Mouse (Mus musculus) heart, embryonic 11.5 days (tissue): ENCODE data around the gene Prrxl1. TPM values are rescaled to one million over a fixed set of nuclear protein-coding genes. Genes with fewer than 3 reads are reported as not detected.

Experiments used
- ATAC-seq: fragments of 200-750 bp; cut with Nextera tagmentation; replicated peaks from 2 replicates; pipeline ENCODE4 v1.8.0; 2017; ENCODE audit warnings: moderate library complexity; ENCODE audit not compliant: insufficient number of reproducible peaks, low FRiP score, low TSS enrichment
- H3K27ac ChIP-seq: fragments of 300-500 bp; sonication (generic); 2 replicates; pipeline ENCODE4 v1.5.1; 2014; ENCODE audit warnings: mild to moderate bottlenecking, low read depth, low read length
- H3K27me3 ChIP-seq: fragments of 300-500 bp; sonication (generic); 2 replicates; pipeline ENCODE4 v1.6.1; 2014; ENCODE audit warnings: mild to moderate bottlenecking, low read length, mixed read lengths; ENCODE audit not compliant: control insufficient read depth, insufficient read depth
- H3K36me3 ChIP-seq: fragments of 300-500 bp; sonication (generic); 2 replicates; pipeline ENCODE4 v1.6.1; 2014; ENCODE audit warnings: mild to moderate bottlenecking, low read length, moderate library complexity, mixed read lengths; ENCODE audit not compliant: control insufficient read depth, insufficient read depth
- H3K4me1 ChIP-seq: fragments of 300-500 bp; sonication (generic); 2 replicates; pipeline ENCODE4 v1.6.1; 2014; ENCODE audit warnings: low read length; ENCODE audit not compliant: control insufficient read depth, insufficient read depth
- H3K4me2 ChIP-seq: fragments of 300-500 bp; sonication (generic); 2 replicates; pipeline ENCODE4 v1.6.1; 2014; ENCODE audit warnings: mild to moderate bottlenecking, moderate library complexity
- H3K4me3 ChIP-seq: fragments of 300-500 bp; sonication (generic); 2 replicates; pipeline ENCODE4 v1.5.1; 2014; ENCODE audit warnings: low read depth, low read length
- H3K9ac ChIP-seq: fragments of 300-500 bp; sonication (generic); 2 replicates; pipeline ENCODE4 v1.6.1; 2014; ENCODE audit warnings: mild to moderate bottlenecking, low read depth, low read length, moderate library complexity
- H3K9me3 ChIP-seq: fragments of 300-500 bp; sonication (generic); replicated peaks from 2 replicates; pipeline ENCODE4 v1.6.1; 2016; ENCODE audit warnings: low read length; ENCODE audit not compliant: control insufficient read depth
- WGBS: fragments of 180-500 bp; shearing (Covaris S2); extraction: QIAGEN DNeasy Blood & Tissue Kit; methylation state at CpG from one replicate; pipeline ENCODE4 v1.1.7; 2014; ENCODE audit not compliant: insufficient replicate concordance; 5-methylcytosine and 5-hydroxymethylcytosine counted together
- polyA plus RNA-seq: library from polyadenylated mRNA; unstranded; fragments of >200 nt; fragmentation: Nextera tagmentation; extraction: Ambion mirVana; gene quantifications from 2 replicates; pipeline ENCODE4 v1.2.1, GENCODE M21; 2014

The Prrxl1 gene
- polyA plus RNA-seq: not detected in 2 replicates

DNA sequence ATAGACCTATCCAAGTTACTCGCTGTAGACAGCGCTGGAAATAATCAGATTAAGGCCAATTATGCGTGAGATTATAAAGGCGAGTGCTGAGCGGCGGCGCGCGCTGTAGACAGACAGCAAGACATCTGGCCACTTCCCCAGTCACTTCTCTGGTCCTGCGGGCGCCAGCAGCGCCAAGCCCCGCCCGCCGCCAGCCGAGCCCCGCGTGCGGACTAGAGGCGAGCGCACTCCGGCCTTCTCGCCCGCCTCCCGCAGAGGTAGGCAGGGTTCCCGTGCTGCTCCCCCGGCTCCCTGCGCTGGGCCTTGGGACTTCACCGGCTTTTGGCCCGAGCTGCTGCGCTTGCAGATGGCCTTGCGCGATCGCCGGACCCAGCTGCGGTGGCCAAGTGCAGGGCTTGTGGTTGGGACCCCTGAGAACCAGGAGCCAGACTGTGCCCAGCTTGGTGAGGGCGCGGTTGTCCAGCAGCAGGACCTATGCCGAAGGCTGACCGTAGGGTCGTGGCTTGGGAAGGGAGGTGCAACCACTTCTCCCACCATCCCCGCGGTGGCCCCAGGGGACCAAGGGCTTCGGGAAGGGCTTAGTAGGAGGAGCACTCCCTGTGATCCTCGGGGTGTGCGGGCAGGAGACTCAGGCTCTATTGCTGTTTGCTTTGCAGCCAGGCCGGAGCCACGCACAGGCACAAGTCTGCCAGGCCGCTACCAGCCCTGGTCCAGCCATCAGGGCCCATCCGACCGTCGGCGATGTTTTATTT is at the start of gene Prrxl1:
Gene Prrxl1 (plus strand): TSS at position 118 of the 752 bp plus-strand sequence.
- Histone ChIP-seq H3K4me3 (peak within 1 kb of the TSS; percentile 29), H3K4me1 (peaks cover 5% of the 10 kb centered on the region; the same call in 1 of the 2 replicates), H3K27me3 (peaks cover 94% of the 10 kb centered on the region), H3K9me3 (no peaks in the 10 kb centered on the region), H3K4me2 (peak within 1 kb of the TSS; percentile 52), H3K9ac (no peak within 1 kb of the TSS), H3K36me3 (no peaks in the 10 kb centered on the region), H3K27ac (no peak within 1 kb of the TSS)
- WGBS: under 1% methylated on average over 53 of the region's 53 CpGs
- no peak for ATAC-seq

DNA sequence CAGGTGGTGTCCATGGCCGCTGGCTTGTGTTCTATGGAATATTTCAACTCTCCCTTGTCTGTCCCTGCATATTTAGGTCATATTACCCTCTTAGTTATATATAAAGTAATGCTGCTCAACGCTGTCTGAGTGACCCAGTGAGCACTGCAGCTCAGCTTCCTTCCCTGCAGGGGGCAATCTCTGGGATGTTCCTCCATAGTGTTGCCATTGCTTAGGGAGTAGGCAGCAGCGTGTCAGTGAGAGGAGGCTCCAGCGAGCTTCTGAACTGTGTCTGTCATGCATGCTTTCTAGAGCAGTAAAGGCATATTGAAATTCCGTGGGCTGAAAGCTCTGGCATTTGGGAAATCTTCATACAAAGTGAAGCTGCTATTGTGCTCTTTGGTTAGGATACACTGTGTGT is 47.4 kb upstream of the Prrxl1 start:
- Histone ChIP-seq H3K9ac (no peak overlapping the region), H3K4me2 (no peak overlapping the region), H3K4me1 (no peaks in the 10 kb centered on the region), H3K36me3 (peaks cover 6% of the 10 kb centered on the region), H3K9me3 (no peaks in the 10 kb centered on the region), H3K4me3 (no peak overlapping the region), H3K27me3 (no peaks in the 10 kb centered on the region), H3K27ac (no peak overlapping the region)
- 77% methylated on average over 5 of the region's 5 CpGs for WGBS
- no peak for ATAC-seq

DNA sequence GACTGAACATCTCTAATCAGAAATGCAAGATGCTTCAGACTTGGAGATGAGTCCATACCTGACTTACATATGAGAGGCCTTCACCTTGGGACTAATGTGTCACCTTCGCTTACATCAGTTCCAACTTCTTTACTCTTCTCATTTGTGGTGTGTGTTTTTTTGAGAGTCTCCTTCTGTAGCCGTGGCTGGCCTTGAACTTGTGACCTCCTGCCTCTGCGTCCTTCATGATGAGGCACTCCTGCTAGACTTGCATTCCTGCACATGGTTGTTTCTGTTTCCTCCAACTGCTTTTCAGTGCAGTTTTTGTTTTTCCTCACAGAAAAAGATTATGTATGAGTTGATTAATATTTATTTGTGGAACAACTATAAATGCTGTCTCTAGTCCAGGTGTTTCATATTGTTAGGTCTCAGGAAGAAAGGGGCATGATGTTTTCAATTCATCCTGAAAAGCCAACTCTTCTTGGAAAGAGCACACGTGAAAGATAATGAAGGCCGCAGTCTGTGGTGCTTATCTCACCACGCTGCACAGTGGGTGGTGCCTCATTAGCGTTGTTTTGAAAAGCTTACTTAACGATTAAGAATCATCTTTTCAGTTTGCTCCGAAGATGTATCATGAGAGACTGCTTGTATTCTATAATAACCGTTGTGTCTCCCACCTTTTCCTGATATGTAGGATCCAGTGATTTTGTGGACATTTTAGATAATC is 45.9 kb upstream of the Prrxl1 start:
- peaks cover 9% of the 10 kb centered on the region for H3K36me3 ChIP-seq
- WGBS: 73% methylated on average over 10 of the region's 10 CpGs
- no peak for ATAC-seq
- H3K4me3 ChIP-seq: no peak overlapping the region
- H3K9ac ChIP-seq: no peak overlapping the region
- H3K27me3 ChIP-seq: no peaks in the 10 kb centered on the region
- no peaks in the 10 kb centered on the region for H3K9me3 ChIP-seq
- H3K4me2 ChIP-seq: no peak overlapping the region
- no peak overlapping the region for H3K27ac ChIP-seq
- H3K4me1 ChIP-seq: no peaks in the 10 kb centered on the region

DNA sequence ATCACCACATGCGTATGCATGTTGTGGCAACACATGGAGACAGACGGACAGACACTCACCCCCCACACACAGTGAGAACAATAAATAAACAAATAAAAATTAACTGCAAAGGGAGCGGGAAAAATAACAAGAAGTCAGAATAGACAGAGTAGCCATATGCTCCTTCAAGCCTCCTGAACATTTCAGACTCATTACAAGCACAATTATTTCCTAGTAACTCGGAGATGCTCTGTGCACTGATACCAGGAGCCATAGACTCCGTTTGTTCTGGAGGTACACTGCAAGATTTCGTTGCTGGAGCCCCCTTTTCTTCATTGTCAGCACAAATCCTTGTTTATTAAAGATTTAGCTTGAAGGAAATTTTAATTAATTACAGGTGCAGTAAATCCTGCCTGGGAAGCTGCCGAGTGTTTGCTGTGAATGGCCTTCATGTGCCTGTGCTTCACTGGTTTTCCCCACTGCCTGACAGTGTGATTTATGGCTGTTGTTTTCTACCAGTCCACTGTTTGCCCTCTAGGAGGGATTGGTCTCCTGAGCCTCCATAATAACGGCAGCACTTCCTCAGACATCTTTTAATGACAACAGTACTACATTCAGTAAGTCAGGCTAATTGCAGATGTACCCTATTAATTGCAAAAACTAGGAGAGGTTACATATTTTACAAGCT is 44.2 kb upstream of the Prrxl1 start:
- no peak for ATAC-seq
- no peak overlapping the region for H3K9ac ChIP-seq
- 75% methylated on average over 8 of the region's 8 CpGs for WGBS
- H3K4me1 ChIP-seq: no peaks in the 10 kb centered on the region
- H3K27ac ChIP-seq: no peak overlapping the region
- H3K4me2 ChIP-seq: no peak overlapping the region
- no peaks in the 10 kb centered on the region for H3K9me3 ChIP-seq
- no peaks in the 10 kb centered on the region for H3K27me3 ChIP-seq
- no peak overlapping the region for H3K4me3 ChIP-seq
- H3K36me3 ChIP-seq: peaks cover 9% of the 10 kb centered on the region

DNA sequence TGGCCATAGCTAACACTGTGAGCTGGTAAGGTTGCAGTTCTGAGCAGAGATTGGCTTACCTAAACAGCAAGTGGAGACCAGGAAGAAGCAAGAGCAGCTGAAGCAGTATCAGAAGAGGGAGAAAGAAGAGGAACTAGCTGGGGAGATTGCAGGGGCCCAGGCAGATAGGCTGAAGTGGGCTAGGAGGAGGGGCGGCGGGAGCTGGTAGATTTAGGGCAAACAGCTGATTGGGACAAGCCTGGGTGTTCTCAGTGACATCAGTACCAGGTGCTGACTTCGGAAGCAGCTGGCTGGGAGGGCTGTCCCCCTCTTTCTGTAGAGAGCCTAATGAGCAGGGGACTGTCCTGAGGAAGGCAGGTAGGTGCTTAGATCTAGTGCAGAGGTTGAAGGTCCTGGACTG is 37.8 kb upstream of the Prrxl1 start:
- WGBS: 81% methylated on average over 3 of the region's 3 CpGs
- ATAC-seq: no peak
- no peaks in the 10 kb centered on the region for H3K4me1 ChIP-seq

DNA sequence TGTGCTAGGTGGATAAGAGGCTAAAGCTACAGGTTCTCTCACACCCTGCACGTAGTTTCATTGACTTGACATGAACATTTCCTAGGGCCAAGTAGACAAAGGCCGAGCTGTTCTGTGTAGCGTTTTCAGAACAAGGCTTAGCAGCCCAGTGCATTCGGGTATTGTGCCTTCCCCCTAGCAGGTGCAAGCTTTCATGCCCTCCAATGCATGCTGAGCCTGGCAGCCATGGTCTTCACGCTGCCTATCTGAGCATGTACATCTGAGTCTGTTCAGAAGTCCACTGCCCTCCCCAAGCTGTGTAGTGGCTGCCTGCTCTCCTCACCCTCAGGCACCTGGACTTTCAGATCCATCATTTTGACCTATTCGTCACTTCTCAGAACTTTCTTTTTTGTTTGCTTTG is 35.5 kb upstream of the Prrxl1 start:
- H3K9me3 ChIP-seq: no peaks in the 10 kb centered on the region
- no peak overlapping the region for H3K27ac ChIP-seq
- WGBS: 91% methylated on average over 6 of the region's 6 CpGs
- no peak for ATAC-seq
- no peak overlapping the region for H3K4me2 ChIP-seq
- peaks cover 27% of the 10 kb centered on the region for H3K36me3 ChIP-seq
- H3K4me1 ChIP-seq: no peaks in the 10 kb centered on the region
- no peak overlapping the region for H3K9ac ChIP-seq
- H3K4me3 ChIP-seq: no peak overlapping the region
- H3K27me3 ChIP-seq: no peaks in the 10 kb centered on the region

More for the DNA sequence above, 37.8 kb upstream of the Prrxl1 start:
- no peak overlapping the region for H3K9ac ChIP-seq
- no peak overlapping the region for H3K27ac ChIP-seq
- no peaks in the 10 kb centered on the region for H3K27me3 ChIP-seq
- no peak overlapping the region for H3K4me2 ChIP-seq
- H3K4me3 ChIP-seq: no peak overlapping the region
- H3K36me3 ChIP-seq: peaks cover 16% of the 10 kb centered on the region
- no peaks in the 10 kb centered on the region for H3K9me3 ChIP-seq

DNA sequence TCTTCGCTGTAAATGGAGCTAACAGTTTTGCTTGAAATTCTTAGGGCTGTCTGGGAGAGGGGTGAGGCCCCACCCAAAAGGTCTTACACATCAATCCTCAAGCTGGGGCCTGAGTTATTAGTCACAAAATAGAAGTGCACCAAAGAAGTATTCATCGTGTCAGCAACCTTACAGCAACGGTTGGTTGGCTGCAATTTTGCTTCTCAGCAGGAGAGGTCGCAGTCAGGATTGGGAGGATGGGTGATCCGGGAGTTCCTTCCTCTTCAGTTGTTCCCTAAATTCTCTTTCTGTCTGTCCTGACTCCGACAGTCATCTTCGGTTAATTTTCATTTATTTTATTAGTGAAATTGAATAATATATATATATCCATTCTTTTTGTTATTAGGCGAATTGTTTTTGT is 26.7 kb upstream of the Prrxl1 start:
- no peak overlapping the region for H3K4me3 ChIP-seq
- no peak overlapping the region for H3K9ac ChIP-seq
- no peaks in the 10 kb centered on the region for H3K27me3 ChIP-seq
- H3K4me2 ChIP-seq: no peak overlapping the region
- WGBS: 64% methylated on average over 8 of the region's 8 CpGs
- H3K9me3 ChIP-seq: no peaks in the 10 kb centered on the region
- H3K36me3 ChIP-seq: peaks cover 41% of the 10 kb centered on the region
- H3K4me1 ChIP-seq: no peaks in the 10 kb centered on the region
- no peak for ATAC-seq
- no peak overlapping the region for H3K27ac ChIP-seq

DNA sequence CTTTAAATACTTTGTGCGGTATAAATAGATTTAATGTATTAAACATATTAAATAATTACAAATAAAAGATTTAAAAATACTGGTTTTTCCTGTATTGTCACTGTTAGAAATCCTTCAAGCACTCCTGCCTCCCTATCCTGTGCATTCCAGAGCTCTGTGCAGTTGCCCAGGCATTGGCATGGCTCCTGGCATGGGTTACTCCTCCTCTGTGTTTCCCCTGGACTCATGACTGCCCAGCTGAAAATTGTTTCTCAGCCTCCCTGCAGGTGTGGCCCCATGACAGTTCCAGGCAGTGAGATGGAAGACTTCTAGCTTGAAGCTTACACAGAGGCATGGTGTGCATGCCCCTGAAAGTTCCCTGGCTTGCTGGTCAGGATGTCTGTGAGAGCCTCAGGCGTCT is 20.8 kb upstream of the Prrxl1 start:
- H3K4me3 ChIP-seq: no peak overlapping the region
- peaks cover 22% of the 10 kb centered on the region for H3K36me3 ChIP-seq
- ATAC-seq: no peak
- H3K27ac ChIP-seq: no peak overlapping the region
- no peak overlapping the region for H3K9ac ChIP-seq
- WGBS: 84% methylated on average over 2 of the region's 2 CpGs
- no peaks in the 10 kb centered on the region for H3K9me3 ChIP-seq
- no peak overlapping the region for H3K4me2 ChIP-seq
- H3K4me1 ChIP-seq: no peaks in the 10 kb centered on the region
- no peaks in the 10 kb centered on the region for H3K27me3 ChIP-seq
